Mouse (Mus musculus): ENCODE data around the gene Tpp1.
"Not testable (repeated sequence)": the region's sequence is repeated elsewhere in the genome, so short reads cannot be mapped to it uniquely, and the experiment has no call there.

Gene Tpp1

DNA sequence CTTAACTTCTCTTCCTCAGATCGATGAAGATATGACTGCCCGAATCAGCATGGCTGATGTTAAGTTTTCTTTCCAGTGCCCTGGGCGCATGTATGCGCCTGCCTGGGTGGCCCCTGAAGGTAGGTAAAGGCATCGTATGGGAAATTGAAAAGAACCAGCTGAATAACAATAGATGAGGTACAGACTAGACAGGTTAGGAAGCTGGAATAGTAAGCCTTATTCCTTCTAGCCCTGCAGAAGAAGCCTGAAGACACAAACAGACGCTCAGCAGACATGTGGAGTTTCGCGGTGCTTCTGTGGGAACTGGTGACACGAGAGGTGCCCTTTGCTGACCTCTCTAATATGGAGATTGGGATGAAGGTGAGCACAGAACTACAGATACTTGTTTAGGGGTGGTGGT, 10.1 kb downstream of the Tpp1 start:
- Histone ChIP-seq H3K27me3 (ENCODE audit: control insufficient read depth, insufficient read depth, low read length, poor library complexity, severe bottlenecking) (no peaks in the 10 kb centered on the region), H3K36me3 (ENCODE audit: control insufficient read depth, insufficient read depth, low read length, poor library complexity, severe bottlenecking) (peaks cover 4% of the 10 kb centered on the region)

DNA sequence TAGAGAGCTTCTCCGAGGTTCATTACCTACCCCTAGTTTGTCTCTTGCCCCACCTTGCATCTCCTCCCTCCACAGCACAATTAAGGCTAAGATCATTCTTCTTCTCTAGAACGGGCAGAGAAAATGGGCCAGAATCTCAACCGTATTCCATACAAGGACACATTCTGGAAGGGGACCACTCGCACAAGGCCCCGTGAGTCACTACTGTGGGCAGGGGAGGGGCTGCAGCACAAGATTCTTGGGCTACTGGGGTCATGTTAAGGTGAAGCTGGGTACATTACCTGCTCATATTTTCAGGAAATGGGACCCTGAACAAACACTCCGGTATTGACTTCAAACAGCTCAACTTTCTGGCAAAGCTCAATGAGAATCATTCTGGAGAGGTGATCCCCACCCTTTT, 11.2 kb downstream of the Tpp1 start:
- H3K36me3 ChIP-seq (ENCODE audit: control insufficient read depth, insufficient read depth, low read length, poor library complexity, severe bottlenecking): peaks cover 2% of the 10 kb centered on the region
- H3K27me3 ChIP-seq (ENCODE audit: control insufficient read depth, insufficient read depth, low read length, poor library complexity, severe bottlenecking): no peaks in the 10 kb centered on the region
- DNase-seq (ENCODE audit: low read depth, low spot score): no peak

More for the DNA sequence above, 10.1 kb downstream of the Tpp1 start:
- no peak for DNase-seq (ENCODE audit: low read depth, low spot score)

DNA sequence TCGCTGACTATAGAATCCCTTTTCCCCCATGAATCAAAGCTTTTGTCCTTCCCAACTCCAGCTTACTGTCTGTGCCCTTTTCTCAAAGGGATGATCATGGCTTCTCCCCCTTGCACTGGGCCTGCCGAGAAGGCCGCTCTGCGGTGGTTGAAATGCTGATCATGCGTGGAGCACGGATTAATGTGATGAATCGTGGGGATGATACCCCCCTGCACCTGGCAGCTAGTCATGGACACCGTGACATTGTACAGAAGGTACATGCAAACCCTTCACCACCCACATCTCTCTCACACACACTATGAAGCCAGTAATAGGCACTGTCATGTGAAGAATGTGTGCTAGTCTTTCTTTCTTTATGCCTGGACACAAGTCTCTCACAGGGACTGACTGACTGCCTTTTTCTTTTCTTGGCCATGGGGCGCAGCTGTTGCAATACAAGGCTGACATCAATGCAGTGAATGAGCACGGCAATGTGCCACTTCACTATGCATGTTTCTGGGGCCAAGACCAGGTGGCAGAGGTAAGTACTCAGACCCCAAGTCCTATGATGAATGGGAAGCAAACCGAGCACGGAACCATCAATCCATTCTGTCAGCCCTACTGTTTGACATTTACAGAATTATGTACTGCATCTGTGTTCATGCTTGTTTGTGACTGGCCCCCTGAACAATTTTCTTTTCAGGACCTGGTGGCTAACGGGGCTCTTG, 11.8 kb downstream of the Tpp1 start:
- DNase-seq (ENCODE audit: low read depth, low spot score): no peak
- Histone ChIP-seq H3K27me3 (ENCODE audit: control insufficient read depth, insufficient read depth, low read length, poor library complexity, severe bottlenecking) (no peaks in the 10 kb centered on the region), H3K36me3 (ENCODE audit: control insufficient read depth, insufficient read depth, low read length, poor library complexity, severe bottlenecking) (peaks cover 2% of the 10 kb centered on the region)

DNA sequence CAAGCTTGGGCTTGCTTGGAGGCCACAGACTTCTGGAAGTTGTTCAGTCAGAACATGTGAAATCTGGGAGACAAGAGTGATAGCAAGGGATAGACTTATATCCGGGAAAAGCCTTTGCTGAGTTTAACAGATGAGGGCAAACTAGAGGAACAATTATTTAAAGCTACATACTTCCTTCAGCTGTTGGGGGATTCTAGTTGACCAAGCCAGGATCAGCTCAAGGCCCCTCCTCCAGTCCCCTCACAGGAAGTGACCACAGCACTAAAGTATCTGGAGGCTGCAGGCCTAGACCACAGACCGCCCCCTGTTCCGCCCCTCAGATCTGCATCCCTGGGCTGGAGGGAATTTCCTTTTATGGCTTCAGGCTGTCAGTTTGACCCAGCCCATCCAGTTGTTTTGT, 13.1 kb downstream of the Tpp1 start:
- peaks cover 4% of the 10 kb centered on the region for H3K36me3 ChIP-seq (ENCODE audit: control insufficient read depth, insufficient read depth, low read length, poor library complexity, severe bottlenecking)
- H3K27me3 ChIP-seq (ENCODE audit: control insufficient read depth, insufficient read depth, low read length, poor library complexity, severe bottlenecking): no peaks in the 10 kb centered on the region
- DNase-seq (ENCODE audit: low read depth, low spot score): no peak

DNA sequence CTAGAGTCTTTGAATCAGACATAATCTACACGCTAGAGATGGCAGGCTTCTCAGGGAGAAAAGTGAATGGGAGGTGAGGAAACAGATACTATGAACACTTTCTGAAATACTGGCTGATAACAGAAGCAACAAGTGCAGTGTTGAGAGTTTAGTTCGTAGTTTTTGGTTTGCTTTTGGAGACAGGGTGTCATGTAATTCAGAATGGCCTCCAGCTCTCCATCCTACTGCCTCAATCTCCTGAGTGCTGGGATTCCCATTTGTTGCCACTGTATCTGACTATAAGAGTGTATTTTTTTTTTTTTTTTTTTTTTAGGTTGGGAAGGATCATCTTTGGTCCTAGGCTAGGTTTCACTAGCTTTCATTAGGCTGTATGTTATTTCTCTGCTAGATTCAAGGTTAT, 13.7 kb downstream of the Tpp1 start:
- DNase-seq (ENCODE audit: low read depth, low spot score): no peak
- Histone ChIP-seq H3K36me3 (ENCODE audit: control insufficient read depth, insufficient read depth, low read length, poor library complexity, severe bottlenecking) (peaks cover 6% of the 10 kb centered on the region), H3K27me3 (ENCODE audit: control insufficient read depth, insufficient read depth, low read length, poor library complexity, severe bottlenecking) (no peaks in the 10 kb centered on the region)

DNA sequence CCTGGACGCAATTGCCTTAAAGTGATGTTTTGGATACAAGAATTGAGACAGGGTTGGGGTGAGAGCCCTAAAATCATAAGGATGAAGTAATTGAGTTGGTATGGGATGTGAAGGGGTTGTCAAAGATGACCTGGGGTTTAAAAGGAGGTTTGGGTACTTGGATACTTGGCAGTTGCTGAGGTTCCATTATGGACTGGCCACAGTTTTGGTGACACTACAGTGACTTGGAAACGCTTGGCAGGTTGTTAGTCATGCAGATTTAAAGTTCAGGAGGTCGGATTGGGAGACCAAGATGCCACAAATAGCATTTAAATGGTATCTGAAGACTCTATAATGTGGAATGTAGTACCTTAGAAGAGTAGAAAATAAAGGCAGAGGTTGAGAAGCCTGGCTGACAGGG, 14.4 kb downstream of the Tpp1 start:
- DNase-seq (ENCODE audit: low read depth, low spot score): no peak
- H3K27me3 ChIP-seq (ENCODE audit: control insufficient read depth, insufficient read depth, low read length, poor library complexity, severe bottlenecking): no peaks in the 10 kb centered on the region
- H3K36me3 ChIP-seq (ENCODE audit: control insufficient read depth, insufficient read depth, low read length, poor library complexity, severe bottlenecking): peaks cover 6% of the 10 kb centered on the region

DNA sequence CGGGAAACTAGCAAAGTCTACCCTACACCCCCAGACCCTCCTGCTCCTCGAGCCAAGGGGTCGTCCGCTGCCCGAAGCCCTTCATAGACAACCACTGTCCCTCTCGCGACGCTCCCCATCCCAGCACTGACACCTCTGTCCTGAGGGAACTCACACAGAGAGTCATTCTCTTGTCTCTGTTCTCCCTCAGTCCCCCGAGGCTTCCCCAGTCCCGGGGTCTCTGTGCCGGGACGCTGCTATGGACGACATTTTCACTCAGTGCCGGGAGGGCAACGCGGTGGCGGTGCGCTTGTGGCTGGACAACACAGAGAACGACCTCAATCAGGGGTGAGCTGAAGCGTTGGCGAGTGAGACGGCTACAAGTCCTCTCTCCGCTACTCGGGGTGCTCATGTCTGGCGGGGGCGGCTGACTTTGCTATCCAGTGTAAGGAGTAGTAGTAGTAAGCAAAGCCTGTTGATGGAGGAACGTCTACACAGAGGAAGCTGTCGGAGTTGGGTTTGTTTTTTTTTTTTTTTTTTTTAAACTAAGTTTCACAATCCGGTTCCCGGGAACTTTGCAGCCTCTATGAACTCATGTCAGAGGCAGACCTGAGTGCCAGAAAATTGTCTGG, 15.0 kb downstream of the Tpp1 start, which contains the start of gene Rrp8:
TSS of gene Rrp8 (minus strand) at position 475 of the 611 bp plus-strand sequence.
- DNase-seq (ENCODE audit: low read depth, low spot score): peak; percentile 33
- Histone ChIP-seq H3K36me3 (ENCODE audit: control insufficient read depth, insufficient read depth, low read length, poor library complexity, severe bottlenecking) (peaks cover 6% of the 10 kb centered on the region), H3K27me3 (ENCODE audit: control insufficient read depth, insufficient read depth, low read length, poor library complexity, severe bottlenecking) (no peaks in the 10 kb centered on the region)

DNA sequence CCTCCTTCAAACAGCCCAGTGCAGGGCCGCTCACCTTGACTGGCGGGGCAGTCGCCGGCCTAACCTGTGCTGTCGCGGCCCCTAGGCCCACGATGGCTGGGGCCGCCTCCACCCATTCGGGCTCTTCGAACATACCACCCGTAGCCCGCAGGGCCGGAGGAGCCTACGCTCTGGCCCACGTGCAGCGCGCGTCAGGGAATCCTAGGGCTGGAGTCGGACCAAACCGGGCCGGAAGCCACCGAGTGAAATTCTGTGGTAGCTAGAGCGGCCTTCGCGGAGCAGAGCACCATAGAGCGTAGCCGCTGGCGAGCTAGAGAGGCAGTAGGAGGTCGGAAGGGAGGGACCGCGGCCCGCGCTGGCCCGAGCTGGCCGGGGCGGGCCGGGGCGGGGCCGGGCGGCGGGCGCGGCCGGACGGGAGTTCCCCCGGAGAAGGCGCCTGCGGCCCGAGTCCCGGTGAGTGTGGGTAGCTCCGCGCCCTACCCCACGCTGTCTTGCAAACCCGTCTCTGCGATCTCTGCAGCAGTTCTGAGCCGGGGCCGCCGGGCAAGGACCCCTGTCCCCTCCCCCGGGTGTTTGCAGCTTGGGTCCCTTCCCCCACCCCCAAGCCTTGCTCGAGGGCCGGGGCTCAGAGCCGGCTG, 15.7 kb downstream of the Tpp1 start, which contains the start of gene Ilk:
TSS of gene Ilk (plus strand) at position 329 of the 638 bp plus-strand sequence.
- Histone ChIP-seq H3K36me3 (ENCODE audit: control insufficient read depth, insufficient read depth, low read length, poor library complexity, severe bottlenecking) (peaks cover 6% of the 10 kb centered on the region), H3K27me3 (ENCODE audit: control insufficient read depth, insufficient read depth, low read length, poor library complexity, severe bottlenecking) (no peaks in the 10 kb centered on the region)
- peak; percentile 94 for DNase-seq (ENCODE audit: low read depth, low spot score)

DNA sequence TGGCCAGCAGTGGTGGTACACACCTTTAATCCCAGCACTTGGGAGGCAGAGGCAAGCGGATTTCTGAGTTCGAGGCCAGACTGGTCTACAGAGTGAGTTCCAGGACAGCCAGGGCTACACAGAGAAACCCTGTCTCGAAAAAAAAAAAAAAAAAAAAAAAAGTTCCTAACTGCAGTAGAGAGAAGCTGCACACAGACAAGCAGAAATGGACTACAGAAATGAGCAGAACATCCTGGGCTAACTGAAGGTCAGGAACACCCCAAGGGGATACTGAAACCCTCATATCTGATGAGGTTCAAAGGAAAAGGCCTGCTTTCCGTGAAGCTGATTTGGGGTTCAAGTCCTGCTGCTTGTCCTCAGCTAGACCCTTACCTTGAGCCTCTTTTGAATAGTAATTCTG, 16.6 kb downstream of the Tpp1 start:
- DNase-seq (ENCODE audit: low read depth, low spot score): peak; percentile 12
- not testable (repeated sequence) for H3K36me3 ChIP-seq (ENCODE audit: control insufficient read depth, insufficient read depth, low read length, poor library complexity, severe bottlenecking); H3K27me3 ChIP-seq (ENCODE audit: control insufficient read depth, insufficient read depth, low read length, poor library complexity, severe bottlenecking)

DNA sequence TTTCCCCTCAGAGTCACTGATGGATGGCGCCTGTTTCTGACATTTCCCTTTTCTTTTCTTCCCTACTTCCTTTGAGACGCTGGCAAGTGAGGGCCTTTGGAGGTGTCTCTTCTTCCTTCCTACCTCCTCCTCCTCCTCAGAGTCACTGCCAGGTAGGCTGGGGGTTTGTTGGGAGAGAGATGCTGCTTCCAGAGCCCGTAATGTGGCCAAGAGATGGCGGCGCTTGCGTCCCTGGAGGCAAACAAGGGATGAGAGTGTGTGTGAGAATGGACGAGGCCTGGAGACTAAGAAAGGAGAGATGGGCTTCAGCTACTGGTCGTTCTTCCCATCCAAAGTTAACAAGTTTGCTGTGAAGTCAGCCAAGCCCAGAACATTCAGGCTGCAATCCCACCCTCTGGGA, 17.2 kb downstream of the Tpp1 start:
- no peaks in the 10 kb centered on the region for H3K27me3 ChIP-seq (ENCODE audit: control insufficient read depth, insufficient read depth, low read length, poor library complexity, severe bottlenecking)
- H3K36me3 ChIP-seq (ENCODE audit: control insufficient read depth, insufficient read depth, low read length, poor library complexity, severe bottlenecking): peaks cover 5% of the 10 kb centered on the region
- DNase-seq (ENCODE audit: low read depth, low spot score): no peak

DNA sequence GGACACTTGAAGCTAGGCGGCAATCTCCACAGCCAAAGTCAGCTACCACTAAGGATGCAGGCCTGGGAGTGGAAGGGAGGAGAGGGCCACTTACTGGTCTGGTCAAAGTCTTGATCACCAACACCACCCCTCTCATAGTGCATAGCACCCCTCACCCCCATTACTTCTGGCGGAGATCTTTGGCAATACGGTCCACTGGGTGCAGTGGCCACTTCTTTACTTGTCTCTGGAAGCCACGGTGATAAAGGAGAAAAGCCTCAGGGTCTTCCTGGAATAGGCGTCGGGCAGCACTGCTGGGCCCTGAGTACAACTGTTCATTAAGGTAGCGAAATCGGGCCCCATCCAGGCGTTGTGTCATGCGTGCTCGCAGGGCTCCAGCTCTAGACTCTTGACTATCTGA, 18.2 kb downstream of the Tpp1 start:
- Histone ChIP-seq H3K27me3 (ENCODE audit: control insufficient read depth, insufficient read depth, low read length, poor library complexity, severe bottlenecking) (no peaks in the 10 kb centered on the region), H3K36me3 (ENCODE audit: control insufficient read depth, insufficient read depth, low read length, poor library complexity, severe bottlenecking) (peaks cover 5% of the 10 kb centered on the region)
- no peak for DNase-seq (ENCODE audit: low read depth, low spot score)

DNA sequence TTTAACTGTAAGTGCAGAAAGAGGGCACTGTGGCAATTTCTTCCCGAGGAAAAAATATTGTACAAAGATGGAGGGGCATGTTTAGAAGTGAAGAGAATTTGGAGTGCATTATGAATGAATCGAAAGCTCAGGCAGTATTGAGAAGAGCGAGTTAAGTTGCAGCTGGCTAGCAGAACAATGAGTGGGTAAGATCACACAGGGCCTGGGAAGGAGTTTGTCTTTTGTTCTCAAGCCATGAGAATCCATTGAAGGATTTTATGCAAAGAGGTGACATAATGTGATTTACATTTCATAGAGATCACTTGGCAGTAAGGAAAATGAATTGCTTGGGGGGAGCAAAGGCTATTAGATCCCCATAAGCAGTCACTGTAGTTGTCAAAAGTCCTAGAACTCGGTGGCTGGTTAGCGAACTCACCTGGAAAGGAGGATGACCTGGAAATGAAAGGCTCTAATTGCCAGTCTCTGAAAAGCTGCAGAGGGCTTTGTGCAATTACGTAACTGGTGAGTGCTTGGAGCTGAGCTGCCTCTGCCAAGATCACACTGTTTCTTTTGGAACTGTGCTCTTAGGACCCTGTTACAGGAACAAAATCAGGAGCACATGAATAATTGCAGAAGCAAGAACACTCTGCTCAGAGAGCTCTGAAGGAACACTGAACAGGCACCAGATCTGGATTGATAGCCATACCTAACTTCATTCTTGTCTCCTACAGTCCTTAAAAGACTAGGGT, 23.2 kb downstream of the Tpp1 start:
- Histone ChIP-seq H3K36me3 (ENCODE audit: control insufficient read depth, insufficient read depth, low read length, poor library complexity, severe bottlenecking) (peaks cover 2% of the 10 kb centered on the region), H3K27me3 (ENCODE audit: control insufficient read depth, insufficient read depth, low read length, poor library complexity, severe bottlenecking) (no peaks in the 10 kb centered on the region)
- no peak for DNase-seq (ENCODE audit: low read depth, low spot score)

DNA sequence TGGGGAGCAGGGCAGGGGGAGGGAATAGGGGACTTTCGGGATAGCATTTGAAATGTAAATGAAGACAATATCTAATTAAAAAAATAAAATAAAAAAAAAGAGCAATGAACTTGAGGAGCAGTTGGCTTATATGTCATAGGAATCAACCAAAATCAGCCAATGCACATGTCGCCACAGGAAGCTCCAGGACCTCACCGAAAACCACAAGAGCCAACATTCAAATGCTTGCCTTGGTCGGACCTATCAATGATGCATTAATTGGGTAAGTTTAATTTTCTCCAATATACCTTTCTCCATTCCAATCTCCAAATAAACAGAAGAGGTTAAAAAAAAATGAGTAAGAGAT, 25.1 kb downstream of the Tpp1 start:
- Histone ChIP-seq H3K36me3 (ENCODE audit: control insufficient read depth, insufficient read depth, low read length, poor library complexity, severe bottlenecking) (peaks cover 1% of the 10 kb centered on the region), H3K27me3 (ENCODE audit: control insufficient read depth, insufficient read depth, low read length, poor library complexity, severe bottlenecking) (no peaks in the 10 kb centered on the region)
- DNase-seq (ENCODE audit: low read depth, low spot score): no peak

DNA sequence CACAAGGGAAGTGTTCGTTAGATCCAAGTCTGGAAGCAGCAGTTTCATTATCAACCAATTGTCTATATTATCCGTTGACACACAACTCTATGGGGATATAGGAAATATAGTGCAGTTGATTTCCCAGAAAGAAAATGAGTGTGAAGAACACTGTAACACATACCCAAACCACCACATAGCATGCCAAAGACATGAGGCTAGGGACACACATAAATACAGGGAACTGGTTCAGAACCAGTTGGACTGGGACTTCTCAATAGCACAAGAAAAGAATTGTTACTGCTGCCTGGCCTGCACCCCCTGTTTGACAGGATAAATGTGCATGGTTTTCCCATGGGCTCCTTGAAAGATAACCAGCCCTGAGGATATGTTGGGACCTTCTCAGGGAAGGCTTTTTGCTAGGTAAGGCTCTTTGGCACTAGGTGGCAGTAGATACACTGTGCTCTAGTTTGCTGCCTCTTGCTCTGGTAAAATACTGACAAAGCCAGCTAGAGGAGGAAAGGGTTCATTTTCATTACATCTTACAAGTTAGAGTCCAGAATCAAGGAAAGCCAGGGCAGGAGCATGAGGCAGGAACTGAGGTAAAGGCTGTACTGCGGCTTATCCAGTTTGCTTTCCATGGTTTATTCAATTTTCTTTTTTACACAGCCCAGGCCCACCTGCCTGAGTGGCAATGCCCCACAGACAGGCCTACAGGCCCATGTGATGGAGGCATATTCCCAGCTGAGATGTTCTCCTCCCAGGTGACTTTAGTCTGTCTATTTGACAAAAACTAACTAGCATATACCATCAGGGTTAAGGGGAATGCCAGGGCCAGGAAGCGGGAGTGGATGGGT, 25.7 kb downstream of the Tpp1 start:
- DNase-seq (ENCODE audit: low read depth, low spot score): peak; percentile 80

More for the DNA sequence above, 25.7 kb downstream of the Tpp1 start:
- peaks cover 1% of the 10 kb centered on the region; the same call in 1 of the 2 replicates for H3K36me3 ChIP-seq (ENCODE audit: control insufficient read depth, insufficient read depth, low read length, poor library complexity, severe bottlenecking)
- no peaks in the 10 kb centered on the region for H3K27me3 ChIP-seq (ENCODE audit: control insufficient read depth, insufficient read depth, low read length, poor library complexity, severe bottlenecking)
